Mouse (Mus musculus): ENCODE results near the gene Msgn1.

DNA sequence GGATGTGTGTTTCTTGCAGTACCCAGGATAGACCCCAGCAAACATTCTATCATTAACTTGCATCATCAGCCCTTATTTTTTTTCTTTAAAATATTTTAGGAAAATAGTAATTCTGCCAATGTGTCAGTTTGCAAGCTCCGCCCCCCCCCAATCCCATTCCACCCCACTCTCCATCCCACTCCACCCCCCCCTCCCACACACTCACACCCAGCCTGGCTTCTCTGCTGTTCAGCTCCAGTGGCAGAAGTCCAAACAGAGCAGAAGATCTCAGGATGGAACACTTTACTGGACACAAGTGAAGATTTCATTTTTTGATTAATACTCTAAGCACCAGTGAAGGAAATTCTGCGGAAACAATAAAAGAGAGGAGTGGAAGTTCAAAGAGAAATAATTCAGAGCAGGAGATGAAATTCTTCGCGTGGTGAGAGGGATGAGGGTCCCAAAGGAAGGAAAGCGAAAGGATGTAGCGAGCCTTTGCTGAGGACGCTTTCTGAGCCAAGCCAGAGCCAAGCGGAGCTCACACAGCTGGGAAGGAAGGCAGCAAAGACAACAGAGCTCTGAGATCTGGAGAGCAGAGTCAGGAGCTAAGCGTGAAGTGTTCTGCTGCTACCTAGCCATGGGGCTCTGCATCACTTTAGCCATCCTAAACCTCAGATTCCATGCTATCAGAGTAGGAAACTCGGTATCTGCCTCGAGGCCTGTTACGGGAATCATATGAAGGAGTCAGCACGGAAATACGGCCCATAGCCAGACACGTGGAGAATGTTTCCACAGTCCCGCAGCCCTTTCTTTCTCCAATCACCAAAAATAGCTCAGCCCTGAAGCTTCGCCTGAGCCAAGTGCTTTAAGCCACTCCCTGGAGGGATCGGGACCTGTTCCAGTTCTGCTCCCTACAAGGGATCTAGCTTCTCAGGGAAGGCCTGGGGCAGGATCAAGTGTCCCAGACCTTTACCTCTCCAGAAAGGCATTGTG, 4.8 kb downstream of the Msgn1 start:
- TF ChIP-seq EP300 (IDR thresholded peaks at IDR 0.05; ENCODE audit: low read length) (no peak), CTCF (conservative IDR thresholded peaks at IDR 0.05 in 1 of 2, IDR thresholded peaks at IDR 0.05 in 1 of 2; ENCODE audit: low read depth in 2 of 2, low read length in 2 of 2) (no peak), ZC3H11A (IDR thresholded peaks at IDR 0.05; ENCODE audit: low read depth, low read length) (no peak), POLR2A (IDR thresholded peaks at IDR 0.05; ENCODE audit: low read depth, low read length) (no peak), RCOR1 (conservative IDR thresholded peaks at IDR 0.05; ENCODE audit: low read depth, low read length) (no peak)
